Mouse (Mus musculus): ENCODE data around the gene Aspm.

Aspm gene

DNA sequence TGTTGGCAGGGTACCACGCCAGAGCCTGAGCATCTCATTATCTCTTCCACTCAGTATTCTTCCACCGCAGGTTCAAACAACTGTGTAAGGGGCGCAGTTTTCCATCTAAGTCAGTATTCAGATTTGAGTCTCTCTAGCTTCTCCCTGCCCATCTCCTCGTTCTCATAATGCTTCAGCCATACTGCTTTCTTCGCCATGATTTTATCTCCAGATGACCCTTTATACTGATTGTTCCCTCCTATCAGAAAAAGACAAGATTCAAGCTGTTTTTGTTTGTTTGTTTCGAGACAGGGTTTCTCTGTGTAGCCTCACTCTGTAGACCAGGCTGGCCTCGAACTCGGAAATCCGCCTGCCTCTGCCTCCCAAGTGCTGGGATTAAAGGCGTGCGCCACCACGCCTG is 60.0 kb downstream of the Aspm start:
- no peak for DNase-seq
